Mouse (Mus musculus) stomach, postnatal 0 days (tissue): Measurements from ENCODE around the gene Epc2.

Experiments used
- CTCF ChIP-seq: IDR thresholded peaks from 2 replicates; pipeline ENCODE4 v1.5.1; 2016; ENCODE audit warnings: antibody characterized with exemption, low read depth, mild to moderate bottlenecking, moderate library complexity
- EP300 ChIP-seq: optimal IDR thresholded peaks from 2 replicates; pipeline ENCODE3; 2016; ENCODE audit warnings: antibody characterized with exemption

GRCm38 (mm10) chr2:49467038-49467437 is 15.8 kb downstream of the Epc2 start:
- TF ChIP-seq CTCF: no peak
- no peak for TF ChIP-seq EP300
